Mouse (Mus musculus): ENCODE measurements around the gene Gm33543.

Gm33543 gene

GRCm38 (mm10) chr10:95777071-95777470, 65.7 kb downstream of the Gm33543 start:
- DNase-seq: no peak

GRCm38 (mm10) chr10:95774856-95775255, 67.9 kb downstream of the Gm33543 start:
- DNase-seq: no peak

DNA sequence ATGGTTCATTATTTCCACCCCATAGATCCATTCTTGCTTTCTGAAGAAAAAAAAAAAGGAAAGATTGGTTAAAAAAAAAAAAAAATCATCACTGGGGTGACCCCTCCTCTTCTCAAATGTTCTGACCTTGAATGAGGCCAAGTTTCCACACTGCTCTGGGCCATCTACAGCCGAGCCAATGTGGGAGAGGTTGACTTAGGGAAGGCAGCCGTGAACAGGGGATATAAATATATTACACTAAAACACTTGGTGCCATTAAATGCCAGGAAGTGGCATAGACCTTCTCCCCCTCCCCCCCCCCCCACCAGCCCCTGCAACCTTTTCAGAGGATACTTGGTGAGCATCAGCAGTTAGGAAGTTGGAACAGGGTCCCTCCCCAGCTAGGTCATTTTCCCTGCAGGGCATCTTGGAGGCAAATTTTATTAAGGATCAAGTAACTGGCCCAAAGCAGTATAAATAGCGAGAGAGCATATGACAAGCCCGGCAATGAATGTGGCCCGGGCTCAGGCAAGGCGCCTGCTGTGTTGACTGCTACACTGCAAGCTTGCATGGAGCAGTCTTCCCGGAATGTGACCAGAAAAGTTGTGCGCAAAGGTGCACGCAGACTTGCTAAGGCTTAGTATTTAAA, 68.6 kb downstream of the Gm33543 start:
- peak; percentile 27 for DNase-seq
